Mouse (Mus musculus): ENCODE measurements around the gene Fam69a.
"Not testable (repeated sequence)": the region's sequence is repeated elsewhere in the genome, so short reads cannot be mapped to it uniquely, and the experiment has no call there.

Gene Fam69a

DNA sequence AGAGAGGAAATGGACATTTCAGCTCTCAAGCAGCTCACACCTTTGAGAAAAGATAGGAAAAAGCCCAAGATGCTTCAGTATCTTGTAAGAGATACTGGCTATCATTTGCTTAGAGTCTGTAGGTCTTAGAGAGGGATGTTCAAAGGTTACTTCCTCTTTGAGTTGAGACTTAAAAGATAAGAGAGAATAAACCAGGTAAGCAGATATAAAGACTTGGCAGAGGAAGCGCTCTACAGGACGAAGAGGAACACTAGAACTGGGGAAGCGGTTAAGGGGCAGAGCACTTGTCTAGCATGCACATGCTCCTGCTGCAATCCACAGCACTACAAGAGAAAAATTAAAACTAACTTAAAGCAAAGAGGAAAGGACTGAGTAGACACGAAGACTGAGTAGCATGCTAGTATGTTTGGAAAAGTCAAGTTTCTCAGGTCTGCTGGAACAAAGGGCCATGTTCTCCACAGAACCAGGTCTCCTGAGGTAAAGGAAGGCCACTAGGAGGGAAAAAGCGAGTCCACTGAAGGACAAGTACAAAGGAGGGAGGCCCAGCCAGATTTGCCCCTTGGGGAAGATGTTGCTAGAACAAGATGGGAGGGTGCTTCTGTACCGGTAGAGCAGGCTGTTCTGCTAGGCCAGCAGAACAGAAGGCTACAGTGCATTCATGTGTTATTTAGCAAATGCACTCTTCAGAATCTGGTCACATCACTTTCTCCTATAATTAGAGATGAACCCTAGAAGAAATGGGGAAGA, 8.4 kb downstream of the Fam69a start:
- no peak for DNase-seq

DNA sequence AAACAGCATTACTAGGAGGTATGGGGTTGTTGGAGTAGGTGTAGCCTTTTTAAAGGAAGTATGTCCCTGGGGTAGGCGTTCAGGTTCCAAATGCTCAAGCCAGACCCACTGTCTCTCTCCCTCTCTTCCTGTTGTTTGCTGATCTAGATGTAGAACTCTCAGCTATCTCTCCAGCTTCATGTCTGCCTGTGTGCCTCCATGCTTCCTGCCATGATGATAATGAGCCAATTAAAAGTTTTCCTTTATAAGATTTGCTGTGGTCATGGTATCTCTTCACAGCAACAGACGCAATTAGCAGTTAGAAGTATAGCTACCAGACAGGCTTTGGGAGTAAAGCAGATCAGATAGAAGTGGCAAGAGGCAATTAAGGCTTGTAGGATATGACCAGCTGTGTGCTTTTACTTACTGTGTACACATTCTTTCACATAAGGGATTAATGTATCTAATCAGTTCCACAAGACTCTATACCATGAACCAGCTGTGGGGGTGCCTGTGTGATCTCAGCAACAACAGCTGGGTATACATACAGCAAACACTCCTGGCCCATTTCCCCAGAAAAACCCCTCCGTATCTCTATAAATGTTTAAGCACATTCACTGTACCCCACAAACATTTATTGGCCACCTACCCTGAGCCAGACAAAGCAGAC, 9.1 kb downstream of the Fam69a start:
- no peak for DNase-seq

DNA sequence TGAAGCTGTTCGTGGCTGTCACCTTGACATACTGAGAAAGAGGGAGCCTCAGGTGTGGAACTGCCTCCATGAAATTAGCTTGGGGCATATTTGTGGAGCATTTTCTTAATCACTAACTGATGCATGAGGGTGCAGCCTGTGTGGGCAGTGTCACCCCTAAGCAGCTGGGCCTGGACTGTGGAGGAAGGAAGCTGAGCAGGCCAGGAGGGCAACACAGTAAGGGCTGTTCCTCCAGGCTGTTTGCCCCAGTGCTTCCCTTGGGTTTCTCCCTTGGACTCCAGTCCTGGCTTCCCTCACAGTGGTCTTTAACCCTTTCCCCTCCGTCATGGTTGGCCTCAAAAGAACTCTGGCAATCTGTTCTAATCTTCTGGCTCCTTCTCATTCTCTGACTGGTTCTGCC, 13.6 kb downstream of the Fam69a start:
- DNase-seq = peak; percentile 46 to 63

DNA sequence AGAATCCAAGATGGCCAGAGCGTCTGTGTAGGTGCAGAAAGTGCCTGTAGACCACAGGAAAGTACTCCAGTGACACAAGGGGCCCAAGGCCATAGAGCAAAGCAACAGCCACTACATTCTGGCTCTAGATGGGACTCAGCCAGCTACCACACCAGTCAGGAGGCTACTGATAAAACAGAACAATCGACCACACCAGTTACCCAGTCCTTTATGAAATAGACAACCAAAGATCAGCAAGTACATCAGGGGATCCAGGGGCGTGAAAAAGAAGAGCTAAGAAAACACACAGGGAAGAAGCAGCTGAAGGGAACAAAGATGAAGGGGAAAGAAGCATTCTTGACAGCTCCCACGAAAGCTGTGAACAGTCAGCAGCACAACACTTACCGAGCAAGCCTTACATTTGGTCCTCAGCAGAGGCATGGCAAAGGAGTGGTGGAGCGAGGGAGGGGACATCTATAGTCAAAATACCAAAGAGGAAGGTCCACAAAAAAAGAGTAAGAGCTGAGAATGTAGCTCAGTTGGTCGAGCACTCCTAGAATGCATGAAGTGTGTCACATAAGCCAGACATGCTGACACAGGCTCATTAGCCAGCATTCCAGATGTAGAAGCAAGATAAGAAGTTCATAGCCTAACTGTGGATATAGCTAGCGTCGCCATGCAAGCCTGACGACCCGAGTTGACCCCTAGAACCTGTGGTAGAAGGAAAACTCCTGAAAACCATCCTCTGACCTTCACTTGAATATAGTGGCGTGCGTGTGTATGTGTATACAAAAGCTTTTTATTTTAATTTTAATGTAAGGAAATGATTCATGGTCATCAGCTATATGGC, 14.2 kb downstream of the Fam69a start:
- DNase-seq = no peak

DNA sequence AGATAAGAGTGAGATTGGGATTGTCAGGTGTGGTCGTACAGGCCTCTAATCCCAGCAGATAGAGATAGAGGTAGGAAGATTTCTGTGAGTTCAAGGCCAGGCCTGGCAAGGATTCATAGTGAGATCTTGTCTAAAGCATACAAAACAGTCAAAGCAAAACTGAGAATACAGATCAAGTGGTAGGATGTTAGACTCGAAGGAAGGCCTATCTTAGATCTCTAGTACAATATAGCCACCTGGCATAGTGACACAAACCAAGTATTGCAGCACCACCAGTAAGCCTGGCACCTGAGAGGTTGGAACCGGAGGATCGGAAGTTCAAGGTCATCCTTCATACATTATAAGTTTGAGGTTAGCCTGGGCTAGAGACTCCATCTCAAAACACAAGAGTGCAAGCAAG, 15.8 kb downstream of the Fam69a start:
- no peak for DNase-seq

DNA sequence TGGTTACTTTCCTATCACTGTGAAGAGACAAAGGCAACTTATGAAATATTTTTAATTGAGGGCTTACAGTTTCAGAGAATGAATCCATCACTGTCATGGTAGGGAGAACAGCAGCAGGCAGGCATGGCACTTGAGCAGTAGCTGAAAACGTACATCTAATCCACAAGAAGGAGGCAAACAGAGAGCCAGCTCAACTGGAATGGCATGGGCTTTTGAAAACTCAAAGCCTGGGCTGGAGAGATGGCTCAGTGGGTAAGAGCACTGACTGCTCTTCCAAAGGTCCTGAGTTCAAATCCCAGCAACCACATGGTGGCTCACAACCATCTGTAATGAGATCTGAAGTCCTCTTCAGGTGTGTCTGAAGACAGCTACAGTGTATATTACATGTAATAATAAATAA, 17.1 kb downstream of the Fam69a start:
- not testable (repeated sequence) for DNase-seq

DNA sequence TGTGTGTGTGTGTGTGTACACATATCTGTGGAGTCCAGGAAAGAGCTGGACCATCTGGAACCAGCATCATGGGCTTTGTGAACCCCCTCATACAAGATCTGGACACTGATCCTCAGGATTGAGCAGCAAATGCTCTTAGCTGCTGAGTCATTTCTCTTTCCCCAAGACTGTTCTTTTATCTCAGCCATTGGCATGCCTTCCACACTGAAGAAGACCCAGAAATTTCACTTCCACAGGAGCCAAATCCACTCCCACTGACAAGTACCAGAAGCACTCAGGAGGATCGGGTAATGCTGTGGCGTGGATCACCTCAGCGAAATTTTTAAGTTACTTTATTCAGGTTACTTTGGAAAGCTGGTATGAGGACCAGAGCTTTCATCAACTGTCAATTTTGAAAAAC, 18.8 kb downstream of the Fam69a start:
- no peak for DNase-seq

DNA sequence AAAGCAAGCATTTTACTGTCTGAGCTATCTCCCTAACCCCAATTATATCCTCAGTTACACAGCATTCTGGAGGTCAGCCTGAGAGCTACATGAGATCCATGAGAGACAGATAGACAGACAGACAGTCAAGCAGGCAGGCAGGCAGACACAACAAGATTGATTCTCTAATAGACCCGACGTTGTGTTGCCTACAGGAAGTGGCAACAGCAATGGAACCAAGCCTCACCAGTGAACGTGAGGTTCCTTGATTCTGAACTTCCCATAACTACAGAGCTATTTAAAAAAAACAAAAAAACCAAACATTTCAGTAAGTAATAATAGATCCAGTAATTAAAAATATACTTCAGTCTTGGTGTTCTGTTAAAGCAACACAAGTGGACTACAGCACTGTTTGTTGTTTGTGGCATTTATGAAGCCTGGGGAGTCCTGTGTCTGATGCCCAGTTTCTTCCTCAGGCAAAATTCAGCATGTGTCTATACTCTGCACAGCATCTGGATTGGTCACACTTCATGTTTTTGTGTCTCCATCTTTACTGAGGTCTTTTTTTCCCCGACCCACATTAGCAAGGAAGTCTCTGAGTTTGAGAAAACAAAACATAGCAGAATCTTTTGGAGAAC, 19.9 kb downstream of the Fam69a start:
- DNase-seq = no peak

DNA sequence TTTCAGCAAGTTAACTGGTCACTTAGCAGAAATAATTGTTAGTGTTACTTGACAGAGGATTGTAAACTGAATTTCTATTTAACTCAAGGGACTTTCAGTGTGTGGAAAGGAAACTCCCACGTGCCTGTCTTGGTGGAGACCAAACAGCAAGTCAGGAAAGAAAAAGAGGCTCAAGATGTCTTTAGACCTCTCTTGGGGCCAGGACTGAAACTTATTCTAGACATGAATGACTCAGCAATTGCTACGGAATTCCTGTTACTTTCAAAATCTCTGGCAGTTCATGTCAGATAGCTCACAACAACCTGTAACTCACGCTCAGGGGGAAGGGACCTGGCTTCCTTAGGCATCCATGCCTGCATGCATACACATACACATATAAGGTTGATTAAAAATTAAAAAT, 20.7 kb downstream of the Fam69a start:
- DNase-seq = no peak

DNA sequence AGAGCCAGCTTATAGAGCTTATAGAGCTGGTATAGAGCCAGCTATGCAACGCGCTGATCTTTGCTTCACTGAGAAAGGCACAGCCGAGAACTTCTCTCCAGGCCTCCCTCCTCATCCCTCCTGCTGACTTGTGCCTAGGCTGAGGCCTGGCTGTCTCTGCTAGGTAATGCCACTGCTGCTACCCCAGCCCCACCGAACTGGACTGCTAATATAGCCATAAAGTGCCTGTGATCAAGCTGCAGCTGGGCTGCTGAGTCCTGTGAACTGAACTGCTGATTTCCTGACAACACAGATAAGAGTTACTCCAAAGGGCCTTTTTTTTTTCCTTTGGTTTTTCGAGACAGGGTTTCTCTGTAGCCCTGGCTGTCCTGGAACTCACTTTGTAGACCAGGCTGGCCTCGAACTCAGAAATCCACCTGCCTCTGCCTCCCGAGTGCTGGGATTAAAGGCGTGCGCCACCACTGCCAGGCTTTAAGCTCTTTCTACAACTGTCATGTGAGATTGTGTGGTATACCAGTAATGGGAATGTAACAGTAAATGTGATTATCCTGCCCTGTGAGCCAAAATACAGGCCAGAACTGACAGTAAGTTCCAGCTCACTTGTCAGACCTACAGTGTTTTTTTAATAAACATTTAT, 21.4 kb downstream of the Fam69a start:
- DNase-seq = no peak

DNA sequence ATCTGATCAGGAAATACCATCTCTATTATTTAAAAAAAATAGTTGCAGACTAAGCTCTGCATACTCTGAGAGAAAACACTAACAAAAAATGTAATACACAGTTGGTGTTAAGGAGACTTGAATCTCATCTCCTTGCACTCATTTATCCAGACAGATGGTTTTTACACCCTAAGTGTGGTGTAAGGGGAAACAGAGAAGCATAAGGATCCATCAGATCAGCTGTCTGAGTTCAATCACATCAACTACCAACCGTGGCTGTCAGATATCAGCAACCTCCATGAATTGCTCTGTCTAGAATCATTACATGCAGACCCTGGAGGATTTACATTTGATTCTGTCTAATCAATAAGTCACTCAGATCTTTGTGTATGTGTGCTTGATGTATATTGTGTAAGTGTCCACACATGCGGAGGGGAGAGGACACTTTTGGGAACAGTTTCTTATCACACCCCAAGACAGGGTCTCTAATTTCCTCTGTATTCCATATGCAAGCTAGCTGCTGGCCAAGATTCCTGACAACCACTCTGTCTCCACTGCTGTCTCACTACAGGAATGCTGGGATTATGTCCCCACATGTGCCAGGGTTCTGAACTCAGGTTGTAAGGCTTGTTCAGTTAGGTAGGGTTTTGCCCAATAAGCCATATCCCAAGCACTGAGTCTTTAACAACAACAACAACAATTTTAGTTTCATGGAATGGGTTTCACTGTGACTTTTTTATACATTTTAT, 22.7 kb downstream of the Fam69a start:
- DNase-seq = no peak

DNA sequence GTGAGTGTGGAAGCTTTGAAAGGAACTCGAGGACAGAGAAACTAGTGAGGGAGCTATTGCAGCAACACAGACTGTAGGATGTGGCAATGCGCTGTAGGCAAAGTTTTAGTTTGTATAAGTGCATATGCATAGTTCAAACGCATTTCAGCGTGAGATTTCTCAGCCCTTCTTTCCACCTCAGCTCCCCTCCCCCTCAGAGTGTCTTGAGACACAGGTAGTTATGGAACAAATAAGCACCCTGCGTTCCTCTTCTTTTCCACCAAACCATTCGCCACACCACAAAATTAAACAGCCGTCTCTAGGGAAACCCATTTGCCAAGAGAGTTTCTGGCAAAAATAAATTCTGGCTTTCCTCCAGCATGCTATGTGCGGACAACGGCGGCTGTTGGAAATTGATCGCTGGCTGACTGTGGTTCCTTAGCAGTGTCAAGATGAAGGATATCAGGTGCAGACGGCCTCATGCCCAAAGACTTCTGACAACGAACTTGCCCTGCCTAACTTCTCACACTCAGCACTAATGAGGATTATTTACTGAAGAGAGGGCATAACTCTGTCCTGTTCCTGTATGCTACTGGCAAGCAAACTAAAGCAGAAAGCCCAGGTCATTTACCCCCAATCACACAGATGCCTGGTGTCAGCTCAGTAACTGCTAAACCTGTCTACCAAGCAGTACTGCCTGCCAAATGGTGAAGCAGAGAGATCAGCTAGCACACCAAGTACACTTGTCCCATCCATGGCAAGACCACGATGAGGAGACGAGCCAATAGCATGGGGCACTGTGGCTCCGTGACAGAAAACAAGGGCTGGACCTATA, 25.2 kb downstream of the Fam69a start:
- DNase-seq = peak; percentile 30 to 35

DNA sequence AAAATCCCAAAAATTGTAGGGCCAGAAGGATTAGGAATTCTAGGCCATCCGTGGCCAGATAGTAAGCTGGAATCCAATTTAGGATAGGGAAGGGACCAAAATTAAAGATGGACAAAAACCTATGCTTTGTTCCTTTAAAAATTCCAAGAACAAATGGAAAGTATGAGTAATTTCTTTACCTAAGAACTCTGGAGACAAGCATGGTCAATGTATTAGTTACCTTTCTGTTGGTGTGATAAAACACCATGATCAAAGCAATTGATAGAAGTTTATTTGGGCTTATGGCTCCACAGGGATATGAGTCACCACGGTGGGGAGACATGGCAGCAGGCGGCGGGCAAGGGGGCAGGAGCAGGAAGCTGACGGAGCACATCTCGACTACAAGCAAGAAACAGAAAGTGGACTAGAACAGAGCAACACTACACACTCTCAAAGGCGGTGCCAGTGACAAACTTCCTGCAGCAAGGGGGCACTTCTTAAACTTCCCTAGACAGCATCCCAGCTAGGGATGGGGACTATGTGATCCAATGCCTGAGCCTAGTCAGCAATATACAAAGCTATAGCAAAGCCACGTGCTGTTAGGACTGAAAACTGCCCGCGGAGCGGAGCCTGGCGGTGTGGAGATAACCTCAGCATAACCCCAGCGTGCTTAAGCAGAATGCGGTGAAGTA, 26.2 kb downstream of the Fam69a start:
- no peak for DNase-seq

DNA sequence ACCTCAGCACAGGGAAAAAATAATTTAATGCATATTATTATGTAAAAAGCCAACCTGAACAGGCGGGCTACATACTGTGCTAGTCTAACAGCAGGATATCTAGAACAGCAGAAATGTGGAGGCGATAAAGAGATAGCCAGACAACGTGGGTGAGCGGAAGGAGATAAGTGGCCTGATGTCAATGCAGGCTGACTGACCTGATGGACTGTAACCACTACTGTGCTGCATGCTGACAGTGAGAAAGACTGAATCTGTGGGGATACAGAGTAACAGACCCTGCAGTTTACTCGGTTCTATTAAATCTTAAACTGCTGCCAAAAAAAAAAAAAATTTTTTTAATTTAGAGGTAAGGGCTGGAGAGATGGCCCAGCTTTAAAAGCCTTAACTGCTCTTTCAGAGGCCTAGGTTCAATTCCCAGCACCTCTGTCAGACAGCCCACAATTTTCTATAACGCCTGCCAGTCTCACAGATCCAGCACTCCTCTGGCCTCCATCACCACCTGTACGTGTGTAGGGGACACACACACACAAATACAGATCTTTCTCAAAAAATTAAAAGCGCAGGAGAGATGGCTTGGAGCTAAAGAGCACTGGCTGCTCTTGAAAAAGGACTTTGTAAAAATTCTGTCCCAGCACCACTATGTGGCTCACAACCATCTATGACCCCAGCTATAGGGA, 27.1 kb downstream of the Fam69a start:
- no peak for DNase-seq

DNA sequence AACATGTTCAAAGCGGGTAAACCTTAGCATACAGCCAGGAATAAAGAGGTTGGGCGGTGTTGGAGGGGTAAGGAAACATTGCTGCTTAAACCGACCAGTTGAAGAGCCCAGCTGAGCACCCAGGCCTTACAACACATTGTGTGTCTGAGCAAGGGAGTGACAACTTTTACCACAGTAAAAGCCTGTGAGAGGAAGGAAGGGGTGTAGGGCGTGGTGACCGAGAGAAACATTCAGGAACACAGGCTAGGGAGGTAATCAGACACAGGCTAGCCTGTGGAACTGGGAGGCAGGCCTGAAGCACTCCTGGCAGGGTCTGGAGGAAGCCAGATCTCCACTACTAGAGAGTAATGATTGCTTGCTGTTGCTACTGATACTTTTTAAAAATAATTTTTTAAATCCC, 36.2 kb downstream of the Fam69a start:
- no peak for DNase-seq

DNA sequence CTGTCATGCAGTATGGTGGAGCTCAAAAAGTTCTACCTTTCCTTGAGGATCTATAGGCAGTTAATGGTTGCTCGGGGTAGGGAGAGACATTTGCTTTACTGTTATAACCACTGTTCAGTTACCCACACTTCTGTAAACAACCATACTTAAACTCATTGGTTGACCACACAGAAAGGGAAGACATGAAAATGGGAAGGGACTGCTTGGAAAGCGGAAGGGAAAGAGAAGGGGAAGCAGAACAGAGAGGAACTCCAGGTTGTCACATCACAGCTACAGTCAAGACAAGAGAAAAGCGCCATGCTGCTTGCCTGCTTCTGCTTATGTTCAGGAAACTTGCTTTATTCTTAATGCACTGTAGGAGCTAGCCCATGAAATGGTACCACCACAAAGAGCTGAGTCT, 37.3 kb downstream of the Fam69a start:
- no peak for DNase-seq

DNA sequence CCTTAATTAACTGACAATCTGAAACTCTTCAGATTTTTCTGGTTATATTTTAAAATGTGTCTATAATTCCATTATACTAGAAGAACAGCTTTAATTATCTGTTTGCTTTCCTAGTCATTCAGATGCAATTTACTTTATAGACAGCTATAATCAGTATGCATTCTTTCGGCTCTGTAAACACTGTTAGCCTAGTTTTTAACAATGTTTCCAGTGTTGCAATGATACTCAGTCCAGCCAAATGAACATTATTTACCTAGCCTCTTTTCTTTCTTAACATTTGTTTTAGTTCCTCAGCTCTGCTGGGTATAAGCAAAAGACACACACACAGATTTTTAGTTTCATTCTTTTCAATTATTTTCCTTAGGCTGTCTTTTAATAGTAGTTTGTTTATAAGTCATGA, 38.0 kb downstream of the Fam69a start:
- DNase-seq = no peak

DNA sequence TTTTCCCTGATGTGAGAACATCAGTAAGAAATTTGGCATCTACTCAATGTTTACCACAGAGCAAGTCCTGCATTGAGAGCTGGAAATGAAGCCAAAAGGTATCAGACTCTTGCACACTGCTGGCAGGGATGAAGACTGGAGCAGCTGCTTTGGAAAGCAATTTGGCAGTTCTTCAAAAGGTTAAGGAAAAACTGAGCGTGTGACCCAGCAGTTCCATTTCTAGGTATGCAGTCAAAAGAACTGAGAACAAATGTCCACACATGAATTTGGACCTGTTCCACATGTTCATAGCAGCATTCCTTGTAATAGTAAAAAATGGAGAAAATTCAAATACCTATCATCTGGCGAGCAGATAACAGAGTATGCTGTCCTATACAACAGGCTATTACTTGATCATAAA, 39.3 kb downstream of the Fam69a start:
- peak; percentile 50 to 79 for DNase-seq

DNA sequence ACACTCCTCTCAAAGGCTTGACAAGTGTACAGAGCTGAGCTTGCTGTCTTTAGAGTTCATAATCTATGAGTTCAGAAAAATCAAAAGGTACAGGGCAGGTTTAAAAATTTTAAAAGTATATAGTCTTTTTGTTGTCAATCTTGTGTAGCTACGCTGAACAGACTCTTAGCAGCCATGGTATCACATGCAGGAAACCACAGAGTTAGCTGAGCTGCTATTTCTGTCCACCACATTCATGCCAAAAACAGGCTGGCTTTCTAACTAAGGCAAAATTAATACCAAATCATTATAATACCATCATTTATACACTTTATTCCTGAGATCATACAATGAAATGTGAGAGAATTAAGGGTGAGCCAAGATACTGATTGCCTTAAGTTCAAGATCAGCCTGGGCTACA, 40.4 kb downstream of the Fam69a start:
- DNase-seq = no peak

DNA sequence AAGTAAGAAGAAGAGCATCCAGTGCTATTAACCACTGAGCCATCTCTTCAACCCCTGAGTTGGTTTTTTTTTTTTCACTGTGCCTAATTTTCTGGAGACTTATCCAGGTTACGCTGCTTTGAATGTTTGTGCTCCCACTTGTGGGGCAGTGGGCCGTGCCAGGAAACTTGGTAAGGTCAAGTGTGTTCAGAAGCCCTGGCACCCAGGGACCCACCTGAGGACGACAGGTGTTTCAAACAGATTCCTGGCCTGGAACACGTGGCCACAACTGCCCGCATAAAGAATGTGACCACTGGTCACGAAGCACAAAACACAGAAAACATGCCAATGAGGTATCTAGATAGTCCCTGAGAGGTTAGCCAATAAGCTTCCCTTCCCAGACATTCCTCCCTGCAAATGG, 43.4 kb downstream of the Fam69a start:
- DNase-seq = no peak

All from kidney, adult 8-10 months (tissue).